ENCODE assay signal across 9 mouse cellular contexts in genomic region chr4:130952531-130952930, GRCm38 (mm10). TPM values are rescaled to one million over a fixed set of nuclear protein-coding genes. Genes with fewer than 3 reads are reported as not detected.
A peak's percentile ranks its signal among the peaks of the same experiment; 100 is the strongest.
DNase-seq lines count a peak whose midpoint lies in the region; ATAC-seq lines count a peak whose summit lies in the region.
"Had no signal": no experiment of that assay in that cellular context is flagged by ENCODE, and none has a peak within 500 bp of the region (broad histone marks: within the 10 kb centered on the region; RNA-seq: fewer than 3 reads in every experiment).

No protein-coding gene starts in this region.

- H3K4me2 ChIP-seq in midbrain, embryonic 15.5 days, result no peak overlapping the region

- WGBS in midbrain, embryonic 10.5 days, result 52% methylated on average over 17 of the region's 17 CpGs
- 56% methylated on average over 17 of the region's 17 CpGs for WGBS in midbrain, embryonic 15.5 days

- no peak overlapping the region for H3K4me3 ChIP-seq in midbrain, embryonic 10.5 days
- H3K4me3 ChIP-seq in midbrain, embryonic 15.5 days, result no peak overlapping the region
- H3K4me3 ChIP-seq: erythroblast, embryonic 14.5 days had no signal

- peaks cover 3% of the 10 kb centered on the region; the same call in 1 of the 2 replicates for H3K27me3 ChIP-seq in midbrain, embryonic 10.5 days (ENCODE audit: low read depth, poor library complexity, severe bottlenecking)
- no peaks in the 10 kb centered on the region for H3K27me3 ChIP-seq in midbrain, embryonic 15.5 days (replicated peaks)

- intact Hi-C loops in left cerebral cortex, postnatal 4 days (cut with DNase I), result no loop called here

- H3K4me1 ChIP-seq in midbrain, embryonic 10.5 days, result peaks cover 4% of the 10 kb centered on the region; the same call in 1 of the 2 replicates
- H3K4me1 ChIP-seq in midbrain, embryonic 15.5 days, result no peaks in the 10 kb centered on the region

- no peak overlapping the region for H3K27ac ChIP-seq in midbrain, embryonic 10.5 days (replicated peaks)
- H3K27ac ChIP-seq in midbrain, embryonic 15.5 days, result no peak overlapping the region

- no peak overlapping the region for H3K9ac ChIP-seq in midbrain, embryonic 15.5 days

- no peaks in the 10 kb centered on the region for H3K36me3 ChIP-seq in midbrain, embryonic 10.5 days
- H3K36me3 ChIP-seq in midbrain, embryonic 15.5 days (replicated peaks), result no peaks in the 10 kb centered on the region

- no peaks in the 10 kb centered on the region for H3K9me3 ChIP-seq in midbrain, embryonic 10.5 days (replicated peaks)
- no peaks in the 10 kb centered on the region for H3K9me3 ChIP-seq in midbrain, embryonic 15.5 days

- ATAC-seq in midbrain, embryonic 15.5 days (replicated peaks), result no peak

- peak; percentile 30 for DNase-seq in adrenal gland, postnatal 14 days
- no peak for DNase-seq in adrenal gland, postnatal 4 days (ENCODE audit: low spot score in 2 of 2)
- peak; percentile 24 for DNase-seq in midbrain, embryonic 10.5 days (ENCODE audit: low spot score)
- peak; percentile 73 to 84 for DNase-seq in cerebellum, postnatal 14 days
- DNase-seq in left cerebral cortex, postnatal 4 days, result peak; percentile 49
- peak; percentile 32 for DNase-seq in thymus, postnatal 25 days
- DNase-seq in testis, postnatal 14 days (ENCODE audit: low spot score), result no peak

RNA-seq across cellular contexts. Expression of gene Matn1, which starts 8.3 kb away (rescaled TPM):
- not detected in 2 replicates for total RNA-seq in adrenal gland, postnatal 14 days (2021)
- total RNA-seq in adrenal gland, postnatal 4 days (2021), result not detected
- polyA plus RNA-seq in midbrain, embryonic 10.5 days (2016; fragmentation: Nextera tagmentation; extraction: Ambion mirVana), result not detected in 2 replicates
- 0.24 and 0.32 TPM in 2 replicates for polyA plus RNA-seq in midbrain, embryonic 15.5 days (2015; fragmentation: Nextera tagmentation; extraction: Ambion mirVana)
- total RNA-seq in left cerebral cortex, postnatal 4 days (2021), result under 1 TPM; 0.24 to 0.34 TPM
- polyA plus RNA-seq: erythroblast, embryonic 14.5 days had no signal

RNA-seq across cellular contexts. Expression of gene Laptm5, which starts 39.6 kb away (rescaled TPM):
- total RNA-seq in adrenal gland, postnatal 14 days (2021), result 15.2 and 52.4 TPM in 2 replicates
- 10 to 100 TPM; 21.4 to 29.3 TPM for total RNA-seq in adrenal gland, postnatal 4 days (2021)
- polyA plus RNA-seq in midbrain, embryonic 10.5 days (2016; fragmentation: Nextera tagmentation; extraction: Ambion mirVana), result 16.7 and 22.9 TPM in 2 replicates
- polyA plus RNA-seq in midbrain, embryonic 15.5 days (2015; fragmentation: Nextera tagmentation; extraction: Ambion mirVana), result 28.4 and 32.8 TPM in 2 replicates
- 10 to 100 TPM; 10.8 to 15.0 TPM for total RNA-seq in left cerebral cortex, postnatal 4 days (2021)

Comparison
In these comparisons a context has a peak if more than half of its experiments do, and no peak if none do; other contexts are left out.
1. DNase-seq: peak in adrenal gland, postnatal 14 days (single experiment), midbrain, embryonic 10.5 days (single experiment), cerebellum, postnatal 14 days (2 of 2), left cerebral cortex, postnatal 4 days (single experiment) and thymus, postnatal 25 days (single experiment); none in adrenal gland, postnatal 4 days (0 of 2) and testis, postnatal 14 days (single experiment).